Mouse (Mus musculus) heart, postnatal 0 days (tissue): ENCODE measurements at regions not wholly inside any gene's neighbourhood (a gene's known extent, or its start where the extent isn't known, plus 50 kb on each side); places are given as distances from the start of the nearest gene placed in this dataset.

Experiments used
- CTCF ChIP-seq: IDR thresholded peaks from 2 replicates; pipeline ENCODE4 v1.5.1; 2016; ENCODE audit warnings: antibody characterized with exemption, control low read depth, low read depth
- EP300 ChIP-seq: IDR thresholded peaks from 2 replicates; pipeline ENCODE4 v1.6.1; 2016; ENCODE audit warnings: antibody characterized with exemption, low read depth

DNA sequence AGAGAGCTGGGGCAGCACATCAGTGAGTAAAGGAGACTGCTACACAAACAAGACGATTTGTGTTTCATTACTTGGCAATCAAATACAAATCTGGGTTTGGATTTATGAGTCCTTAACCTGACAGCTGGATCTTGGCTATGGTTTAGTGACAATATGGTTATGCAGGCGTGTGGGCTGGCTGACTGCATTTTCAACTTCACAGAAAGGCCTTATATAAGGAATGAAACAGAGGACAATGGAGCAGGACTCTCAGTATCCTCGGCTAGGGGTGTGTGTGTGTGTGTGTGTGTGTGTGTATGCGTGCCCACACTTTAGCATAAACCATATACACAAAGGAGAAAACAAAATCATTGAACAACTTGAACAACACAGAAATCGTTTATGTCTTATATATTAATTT lies 512.6 kb downstream of the Pla2g4a start:
- TF ChIP-seq CTCF, result no peak
- TF ChIP-seq EP300, result no peak
